Mouse (Mus musculus) lung, embryonic 14.5 days (tissue): ENCODE measurements around the gene Zfp697. TPM values are rescaled to one million over a fixed set of nuclear protein-coding genes. Genes with fewer than 3 reads are reported as not detected.
"Not testable (repeated sequence)": the region's sequence is repeated elsewhere in the genome, so short reads cannot be mapped to it uniquely, and the experiment has no call there.

ENCODE experiments used
- ATAC-seq: fragments of 200-750 bp; cut with Nextera tagmentation; 2 replicates; pipeline ENCODE4 v1.8.0; 2017; ENCODE audit warnings: mild to moderate bottlenecking, moderate TSS enrichment, moderate library complexity; ENCODE audit not compliant: insufficient read depth
- DNase-seq: peaks from one replicate; pipeline ENCODE4 v3.0.0-alpha.2; 2015
- H3K27ac ChIP-seq: fragments of 300-500 bp; sonication (generic); 2 replicates; pipeline ENCODE4 v1.5.1; 2014; ENCODE audit warnings: low read depth, mild to moderate bottlenecking, moderate library complexity
- H3K27me3 ChIP-seq: fragments of 300-500 bp; sonication (generic); 2 replicates; pipeline ENCODE4 v1.6.1; 2014; ENCODE audit warnings: low read length, control low read depth; ENCODE audit not compliant: insufficient read depth
- H3K36me3 ChIP-seq: fragments of 300-500 bp; sonication (generic); 2 replicates; pipeline ENCODE4 v1.6.1; 2014; ENCODE audit warnings: control low read depth; ENCODE audit not compliant: insufficient read depth
- H3K4me1 ChIP-seq: fragments of 300-500 bp; sonication (generic); 2 replicates; pipeline ENCODE4 v1.6.1; 2014; ENCODE audit warnings: antibody characterized with exemption, control low read depth; ENCODE audit not compliant: insufficient read depth
- H3K4me2 ChIP-seq: fragments of 300-500 bp; sonication (generic); 2 replicates; pipeline ENCODE4 v1.6.1; 2014; ENCODE audit warnings: mild to moderate bottlenecking
- H3K4me3 ChIP-seq: fragments of 300-500 bp; sonication (generic); 2 replicates; pipeline ENCODE4 v1.5.1; 2014; ENCODE audit warnings: low read depth, low read length
- H3K9ac ChIP-seq: fragments of 300-500 bp; sonication (generic); 2 replicates; pipeline ENCODE4 v1.6.1; 2014
- H3K9me3 ChIP-seq: fragments of 300-500 bp; sonication (generic); 2 replicates; pipeline ENCODE4 v1.6.1; 2016; ENCODE audit warnings: low read depth, low read length, control low read depth
- CTCF ChIP-seq: IDR thresholded peaks from 2 replicates; pipeline ENCODE4 v1.5.1; 2016; ENCODE audit warnings: antibody characterized with exemption, low read depth
- WGBS: fragments of 180-500 bp; shearing (Covaris S2); extraction: QIAGEN DNeasy Blood & Tissue Kit; methylation state at CpG from one replicate; pipeline ENCODE4 v1.1.7; 2014; 5-methylcytosine and 5-hydroxymethylcytosine counted together
- polyA plus RNA-seq: library from polyadenylated mRNA; unstranded; fragments of >200 nt; fragmentation: Nextera tagmentation; extraction: Ambion mirVana; gene quantifications from 2 replicates; pipeline ENCODE4 v1.2.1, GENCODE M21; 2014

Zfp697 gene
- polyA plus RNA-seq, 1 experiment from 2014 or later: 9.1 TPM

DNA sequence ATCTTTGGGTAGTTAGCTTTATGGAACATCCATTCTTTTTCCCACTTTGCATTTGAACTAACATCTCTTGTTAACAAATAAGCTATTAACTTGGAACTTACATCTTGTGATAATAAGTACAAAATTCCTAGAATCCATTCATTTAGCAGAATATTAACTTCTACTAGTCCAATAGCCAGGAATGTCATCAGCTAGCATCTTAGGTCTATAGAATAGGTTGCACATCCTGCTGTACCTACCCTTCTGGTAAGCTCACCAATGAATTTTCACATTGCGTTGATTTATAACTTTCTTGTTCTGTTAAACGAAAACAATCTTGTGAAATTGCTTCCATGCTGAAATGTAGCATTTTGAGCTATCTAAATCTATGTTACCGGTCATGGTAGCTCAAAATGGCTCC, 182.6 kb downstream of the Zfp697 start:
- not testable (repeated sequence) for ATAC-seq
- no CpG with 5 or more reads among the region's 3 CpGs for WGBS

DNA sequence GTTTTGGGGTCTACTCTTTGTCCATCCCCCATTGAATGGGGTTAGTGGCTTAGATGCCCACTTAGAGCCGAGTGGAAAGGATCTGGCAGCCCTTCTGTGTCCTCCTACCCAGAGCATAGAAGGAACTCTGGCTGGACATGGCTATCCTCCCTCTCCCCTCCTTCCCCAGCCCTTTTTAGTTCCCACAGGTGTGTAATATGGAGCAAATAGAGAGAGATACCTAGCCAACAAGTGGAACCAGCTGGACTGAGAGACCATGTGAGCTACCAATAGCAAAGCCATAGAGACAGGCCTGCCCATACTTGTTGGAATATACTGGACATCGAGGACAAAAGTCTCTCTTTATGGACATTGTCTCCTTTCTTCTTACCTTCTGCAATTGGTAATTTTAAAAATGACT, 185.5 kb downstream of the Zfp697 start:
- ATAC-seq, H3K36me3 ChIP-seq, H3K4me2 ChIP-seq, H3K4me1 ChIP-seq, H3K9ac ChIP-seq, H3K27ac ChIP-seq, H3K9me3 ChIP-seq, H3K27me3 ChIP-seq, H3K4me3 ChIP-seq, DNase-seq: not testable (repeated sequence)
- 78% methylated on average over 2 of the region's 2 CpGs for WGBS

More for the DNA sequence above, 182.6 kb downstream of the Zfp697 start:
- not testable (repeated sequence) for H3K27ac ChIP-seq, H3K9ac ChIP-seq, H3K4me2 ChIP-seq, H3K4me3 ChIP-seq, H3K36me3 ChIP-seq, H3K27me3 ChIP-seq, H3K4me1 ChIP-seq, H3K9me3 ChIP-seq, DNase-seq

DNA sequence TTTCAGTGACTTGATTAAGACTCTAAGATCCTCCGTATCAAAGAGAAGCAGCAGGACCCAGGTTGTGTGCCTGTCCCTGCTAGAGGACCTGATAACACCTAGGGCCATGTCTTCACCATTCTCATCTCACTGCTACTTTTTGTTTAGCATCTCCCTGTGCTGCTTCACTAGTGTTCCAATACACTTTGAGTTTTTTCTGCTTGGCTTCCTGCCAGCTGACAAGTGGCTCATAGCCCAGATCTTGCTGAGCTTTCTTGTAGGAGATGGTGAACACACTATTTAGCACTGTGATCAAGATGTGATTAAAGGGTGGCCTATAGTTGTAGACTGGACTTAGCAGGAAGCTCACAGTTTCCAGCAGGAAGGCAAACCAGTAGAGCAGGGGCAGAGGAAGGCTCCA, 198.8 kb downstream of the Zfp697 start:
- H3K9ac ChIP-seq, H3K4me1 ChIP-seq, H3K4me2 ChIP-seq, H3K27ac ChIP-seq, H3K27me3 ChIP-seq, H3K36me3 ChIP-seq, H3K4me3 ChIP-seq, H3K9me3 ChIP-seq: not testable (repeated sequence)
- DNase-seq (peak; percentile 85), ATAC-seq (peak; percentile 21; the same call in 1 of the 2 replicates)
- 80% methylated on average over 1 of the region's 1 CpGs for WGBS

DNA sequence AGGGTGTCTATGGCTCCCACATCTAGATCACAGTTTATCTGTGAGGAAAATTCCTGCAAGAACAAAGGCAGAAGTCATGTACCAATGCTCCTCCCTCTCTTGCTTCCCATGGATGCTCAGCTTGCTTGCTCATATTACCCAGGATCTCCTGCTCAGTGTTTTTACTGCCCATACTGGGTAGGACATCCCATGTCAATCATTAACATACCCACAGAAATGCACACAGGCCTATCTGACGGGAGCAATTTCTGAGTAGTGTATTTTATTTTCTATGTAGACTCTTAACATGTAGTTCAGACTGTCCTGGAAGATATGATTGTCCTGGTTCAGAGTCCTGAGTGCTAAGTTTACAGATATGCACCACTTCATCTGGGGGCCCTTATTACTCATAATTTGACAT, 199.9 kb downstream of the Zfp697 start:
- no CpG with 5 or more reads among the region's 1 CpGs for WGBS
- not testable (repeated sequence) for H3K4me3 ChIP-seq, H3K27me3 ChIP-seq, H3K4me2 ChIP-seq, ATAC-seq, H3K9me3 ChIP-seq, DNase-seq, H3K4me1 ChIP-seq, H3K9ac ChIP-seq, H3K27ac ChIP-seq, H3K36me3 ChIP-seq

DNA sequence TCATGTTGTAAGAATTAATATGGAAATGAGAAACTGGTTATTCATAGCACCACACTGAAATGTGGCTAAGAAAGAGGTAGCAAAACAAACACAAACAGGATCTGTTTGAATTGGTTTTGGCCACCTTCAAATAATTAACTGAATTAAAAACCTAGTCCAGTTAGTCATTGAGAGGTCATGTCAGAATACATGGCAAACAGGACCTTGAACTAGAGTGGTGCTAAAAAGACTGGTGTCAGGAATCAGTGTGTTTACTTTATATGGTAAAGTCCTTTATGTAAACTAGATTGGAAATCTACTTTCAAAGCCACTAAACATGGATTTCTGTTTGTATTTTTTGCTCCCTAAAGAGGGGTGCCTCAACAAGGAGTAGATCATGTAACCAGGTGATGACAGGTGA, 200.4 kb downstream of the Zfp697 start:
- H3K4me2 ChIP-seq, H3K9ac ChIP-seq, ATAC-seq: not testable (repeated sequence)

DNA sequence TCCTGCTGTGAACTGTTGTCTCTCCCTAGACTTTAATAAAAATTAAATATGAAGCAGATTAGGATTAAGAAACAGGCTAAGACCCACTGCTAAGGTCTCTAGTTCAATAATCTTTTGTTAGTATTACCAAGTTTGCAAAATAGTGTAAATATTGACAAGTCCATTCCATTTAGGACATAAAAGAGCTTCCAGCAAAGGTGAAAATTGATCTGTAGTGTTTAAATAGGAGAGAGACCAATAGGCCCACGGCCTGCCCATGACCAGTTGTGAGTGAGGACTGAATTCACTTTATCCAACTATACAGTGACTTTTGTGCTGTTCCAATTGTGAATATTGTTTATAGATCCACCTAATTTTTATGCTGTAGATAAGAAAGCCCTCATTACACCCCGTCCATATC, 205.5 kb downstream of the Zfp697 start:
- ATAC-seq (no peak), DNase-seq (no peak)
- Histone ChIP-seq H3K9me3 (no peaks in the 10 kb centered on the region), H3K4me1 (no peaks in the 10 kb centered on the region), H3K27me3 (no peaks in the 10 kb centered on the region), H3K27ac (no peak overlapping the region), H3K36me3 (no peaks in the 10 kb centered on the region), H3K4me2 (no peak overlapping the region), H3K9ac (no peak overlapping the region), H3K4me3 (no peak overlapping the region)
- TF ChIP-seq CTCF: no peak
- 60% methylated on average over 2 of the region's 2 CpGs for WGBS

More for the DNA sequence above, 200.4 kb downstream of the Zfp697 start:
- H3K27ac ChIP-seq, H3K9me3 ChIP-seq, H3K4me1 ChIP-seq, H3K36me3 ChIP-seq, H3K27me3 ChIP-seq, DNase-seq, H3K4me3 ChIP-seq: not testable (repeated sequence)

DNA sequence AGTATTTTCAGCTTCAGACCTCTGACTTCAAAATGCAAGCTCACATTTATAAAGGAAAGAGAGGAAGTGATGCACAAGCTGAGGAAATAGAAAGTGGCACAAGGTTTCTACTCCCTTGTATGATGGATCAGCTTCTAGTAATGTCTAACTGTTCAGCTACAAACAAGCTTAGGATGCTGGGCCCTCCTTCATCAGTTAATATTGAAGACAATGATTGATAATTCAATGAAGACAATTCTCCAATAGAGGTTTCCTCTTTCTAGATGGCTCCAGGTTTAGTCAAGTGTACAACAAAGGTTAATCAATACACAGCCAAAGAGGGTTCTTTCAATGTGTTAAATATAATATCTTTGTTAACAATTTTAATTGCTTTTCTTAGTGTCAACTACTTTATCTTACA, 206.4 kb downstream of the Zfp697 start, which contains the start of gene Gm10681:
TSS of gene Gm10681 (minus strand) at position 101 of the 400 bp plus-strand sequence.
- DNase-seq: no peak
- Histone ChIP-seq H3K9ac (no peak within 1 kb of the TSS), H3K4me2 (no peak within 1 kb of the TSS), H3K27me3 (no peaks in the 10 kb centered on the region), H3K36me3 (no peaks in the 10 kb centered on the region), H3K9me3 (no peaks in the 10 kb centered on the region), H3K4me1 (no peaks in the 10 kb centered on the region), H3K27ac (no peak within 1 kb of the TSS), H3K4me3 (no peak within 1 kb of the TSS)
- TF ChIP-seq CTCF: no peak
- ATAC-seq: no peak

DNA sequence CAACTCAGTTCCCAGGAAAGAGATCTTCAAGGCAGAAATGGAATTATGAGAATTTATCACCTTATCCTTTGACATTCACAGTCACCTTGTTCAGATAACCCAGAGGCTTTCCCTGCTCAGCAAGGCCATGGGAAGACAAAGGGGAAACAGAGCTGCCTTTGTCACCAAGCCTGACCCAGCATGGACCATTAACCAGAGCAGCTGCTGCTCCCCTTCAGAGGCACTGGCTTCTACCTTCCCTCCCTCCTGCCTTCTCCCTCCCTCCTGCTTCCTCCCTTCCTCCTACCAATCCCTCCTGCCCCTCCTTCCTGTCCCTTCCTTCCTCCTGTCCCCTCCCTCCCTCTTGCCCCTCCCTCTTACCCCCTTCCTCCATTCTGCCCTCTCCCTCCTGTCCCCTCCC, 231.3 kb downstream of the Zfp697 start:
- not testable (repeated sequence) for ATAC-seq, H3K9ac ChIP-seq, H3K27ac ChIP-seq, H3K27me3 ChIP-seq, H3K4me1 ChIP-seq, DNase-seq, H3K9me3 ChIP-seq, H3K4me2 ChIP-seq, H3K36me3 ChIP-seq, H3K4me3 ChIP-seq
